Mouse (Mus musculus) heart, embryonic 14.5 days (tissue): ENCODE results near the gene Pcbp4. TPM values are rescaled to one million over a fixed set of nuclear protein-coding genes. Genes with fewer than 3 reads are reported as not detected.
A peak's percentile ranks its signal among the peaks of the same experiment; 100 is the strongest.

Experiments
- ATAC-seq: fragments of 200-750 bp; cut with Nextera tagmentation; 2 replicates; pipeline ENCODE4 v1.8.0; 2017; ENCODE audit warnings: low read depth, moderate TSS enrichment; ENCODE audit not compliant: insufficient number of reproducible peaks, insufficient read depth, low FRiP score
- H3K27ac ChIP-seq, 2 experiments: fragments of 200-500 bp in 1 of 2; fragments of 300-500 bp in 1 of 2; sonication (generic) in 1 of 2; replicated peaks in 1 of 2; 2 replicates each; pipeline ENCODE4 v1.5.1; 2012 to 2014; ENCODE audit warnings: low read depth in 2 of 2, low read length in 2 of 2, control low read depth in 1 of 2, mild to moderate bottlenecking in 1 of 2, mixed read lengths in 1 of 2; ENCODE audit not compliant: control insufficient read depth in 1 of 2, insufficient read depth in 1 of 2
- H3K27me3 ChIP-seq: fragments of 300-500 bp; sonication (generic); 2 replicates; pipeline ENCODE4 v1.6.1; 2014; ENCODE audit warnings: mild to moderate bottlenecking, low read length, control low read depth; ENCODE audit not compliant: control insufficient read depth, insufficient read depth
- H3K36me3 ChIP-seq: fragments of 300-500 bp; sonication (generic); 2 replicates; pipeline ENCODE4 v1.6.1; 2014; ENCODE audit warnings: mild to moderate bottlenecking, control low read depth, low read length, mixed read lengths; ENCODE audit not compliant: control insufficient read depth, insufficient read depth
- H3K4me1 ChIP-seq, 2 experiments: fragments of 200-500 bp in 1 of 2; fragments of 300-500 bp in 1 of 2; sonication (generic) in 1 of 2; 2 replicates each; pipeline ENCODE4 v1.6.1; 2012 to 2014; ENCODE audit warnings: low read length in 2 of 2, control low read depth in 1 of 2, mixed read lengths in 1 of 2; ENCODE audit not compliant: control insufficient read depth in 2 of 2, insufficient read depth in 2 of 2
- H3K4me2 ChIP-seq: fragments of 300-500 bp; sonication (generic); 2 replicates; pipeline ENCODE4 v1.6.1; 2014; ENCODE audit warnings: mild to moderate bottlenecking, low read length
- H3K4me3 ChIP-seq, 2 experiments: fragments of 200-500 bp in 1 of 2; fragments of 300-500 bp in 1 of 2; sonication (generic) in 1 of 2; 2 replicates each; pipeline ENCODE4 v1.5.1; 2012 to 2014; ENCODE audit warnings: low read length in 2 of 2, mild to moderate bottlenecking in 2 of 2, control low read depth in 1 of 2, low read depth in 1 of 2, moderate library complexity in 1 of 2; ENCODE audit not compliant: control insufficient read depth in 1 of 2, insufficient read depth in 1 of 2
- H3K9ac ChIP-seq: fragments of 300-500 bp; sonication (generic); 2 replicates; pipeline ENCODE4 v1.6.1; 2014; ENCODE audit warnings: mild to moderate bottlenecking, low read length
- H3K9me3 ChIP-seq: fragments of 300-500 bp; sonication (generic); 2 replicates; pipeline ENCODE4 v1.6.1; 2016; ENCODE audit warnings: low read length, control low read depth; ENCODE audit not compliant: control insufficient read depth
- WGBS: fragments of 180-500 bp; shearing (Covaris S2); extraction: QIAGEN DNeasy Blood & Tissue Kit; methylation state at CpG from one replicate; pipeline ENCODE4 v1.1.7; 2014; 5-methylcytosine and 5-hydroxymethylcytosine counted together
- polyA plus RNA-seq: library from polyadenylated mRNA; unstranded; fragments of >200 nt; fragmentation: Nextera tagmentation; extraction: Ambion mirVana; gene quantifications from 2 replicates; pipeline ENCODE4 v1.2.1, GENCODE M21; 2014

Pcbp4 gene
- polyA plus RNA-seq, 1 experiment from 2014 or later = 66.4 TPM

- no peak for ATAC-seq
Observed at GRCm38 (mm10) chr9:106412210-106412609, 40.9 kb upstream of the Pcbp4 start.

GRCm38 (mm10) chr9:106413606-106414005 is 39.5 kb upstream of the Pcbp4 start:
- Histone ChIP-seq H3K9me3 (no peaks in the 10 kb centered on the region), H3K4me1 (peaks cover 24 to 35% of the 10 kb centered on the region in 2 experiments), H3K9ac (no peak overlapping the region), H3K4me3 (no peak overlapping the region), H3K36me3 (no peaks in the 10 kb centered on the region), H3K27ac (no peak overlapping the region), H3K27me3 (no peaks in the 10 kb centered on the region), H3K4me2 (no peak overlapping the region)
- 84% methylated on average over 5 of the region's 5 CpGs for WGBS
- no peak for ATAC-seq

More at GRCm38 (mm10) chr9:106412210-106412609, 40.9 kb upstream of the Pcbp4 start:
- Histone ChIP-seq H3K4me1 (peaks cover 14 to 26% of the 10 kb centered on the region in 2 experiments), H3K4me3 (no peak overlapping the region), H3K27ac (no peak overlapping the region), H3K36me3 (no peaks in the 10 kb centered on the region), H3K9me3 (no peaks in the 10 kb centered on the region), H3K27me3 (no peaks in the 10 kb centered on the region), H3K9ac (no peak overlapping the region), H3K4me2 (no peak overlapping the region)
- WGBS = 80% methylated on average over 3 of the region's 3 CpGs

GRCm38 (mm10) chr9:106416826-106417225 is 36.3 kb upstream of the Pcbp4 start:
- no peak overlapping the region for H3K4me2 ChIP-seq
- no peaks in the 10 kb centered on the region for H3K36me3 ChIP-seq
- ATAC-seq = no peak
- no peak overlapping the region for H3K9ac ChIP-seq
- 46% methylated on average over 6 of the region's 6 CpGs for WGBS
- H3K4me1 ChIP-seq = peaks cover 26 to 30% of the 10 kb centered on the region in 2 experiments
- H3K27me3 ChIP-seq = 0 out of 2 replicates have a peak, but pooled peaks cover 3% of the 10 kb centered on the region
- H3K4me3 ChIP-seq = no peak overlapping the region
- H3K27ac ChIP-seq = peak overlapping the region; percentile 42 to 78; a peak in 2 of 4 replicates
- H3K9me3 ChIP-seq = no peaks in the 10 kb centered on the region

- peak; percentile 67 for ATAC-seq
- Histone ChIP-seq H3K9ac (peak overlapping the region; percentile 67), H3K27ac (peak overlapping the region in 1 of 2 experiments; percentile 78; a peak in 3 of 4 replicates), H3K4me3 (peak overlapping the region; percentile 22 to 23; a peak in 3 of 4 replicates), H3K4me1 (peaks cover 24% of the 10 kb centered on the region in 2 experiments), H3K4me2 (peak overlapping the region; percentile 79), H3K9me3 (no peaks in the 10 kb centered on the region), H3K27me3 (0 out of 2 replicates have a peak, but pooled peaks cover 3% of the 10 kb centered on the region), H3K36me3 (no peaks in the 10 kb centered on the region)
- 14% methylated on average over 29 of the region's 29 CpGs for WGBS
Observed at GRCm38 (mm10) chr9:106417841-106418625, 35.1 kb upstream of the Pcbp4 start.

GRCm38 (mm10) chr9:106420608-106421007 is 32.5 kb upstream of the Pcbp4 start:
- no peak overlapping the region for H3K27ac ChIP-seq
- H3K4me1 ChIP-seq = peaks cover 24% of the 10 kb centered on the region in 2 experiments
- H3K4me3 ChIP-seq = no peak overlapping the region
- H3K4me2 ChIP-seq = no peak overlapping the region
- ATAC-seq = no peak
- H3K36me3 ChIP-seq = no peaks in the 10 kb centered on the region
- 7% methylated on average over 2 of the region's 2 CpGs for WGBS
- H3K27me3 ChIP-seq = 0 out of 2 replicates have a peak, but pooled peaks cover 3% of the 10 kb centered on the region
- H3K9me3 ChIP-seq = no peaks in the 10 kb centered on the region
- no peak overlapping the region for H3K9ac ChIP-seq

GRCm38 (mm10) chr9:106421033-106421864 is 31.8 kb upstream of the Pcbp4 start:
- ATAC-seq = no peak
- Histone ChIP-seq H3K36me3 (no peaks in the 10 kb centered on the region), H3K27ac (no peak overlapping the region), H3K9me3 (no peaks in the 10 kb centered on the region), H3K27me3 (0 out of 2 replicates have a peak, but pooled peaks cover 3% of the 10 kb centered on the region), H3K9ac (no peak overlapping the region), H3K4me1 (peaks cover 24% of the 10 kb centered on the region in 2 experiments), H3K4me3 (no peak overlapping the region), H3K4me2 (peak overlapping the region; percentile 44; the same call in 1 of the 2 replicates)
- WGBS = 19% methylated on average over 18 of the region's 18 CpGs

- WGBS = 0% methylated on average over 3 of the region's 3 CpGs
- H3K4me3 ChIP-seq = no peak overlapping the region
- peaks cover 24% of the 10 kb centered on the region in 2 experiments for H3K4me1 ChIP-seq
- H3K9me3 ChIP-seq = no peaks in the 10 kb centered on the region
- 0 out of 2 replicates have a peak, but pooled peaks cover 3% of the 10 kb centered on the region for H3K27me3 ChIP-seq
- peak overlapping the region; percentile 44; the same call in 1 of the 2 replicates for H3K4me2 ChIP-seq
- H3K27ac ChIP-seq = no peak overlapping the region
- ATAC-seq = peak; percentile 60
- H3K9ac ChIP-seq = no peak overlapping the region
- no peaks in the 10 kb centered on the region for H3K36me3 ChIP-seq
Observed at GRCm38 (mm10) chr9:106421865-106422160, 31.3 kb upstream of the Pcbp4 start.
